Mouse (Mus musculus) right cerebral cortex, adult 18-20 months (tissue): Measurements from ENCODE around the gene Ltk.

Experiments
- DNase-seq: peaks from one replicate; pipeline ENCODE4 v3.0.0; 2022; ENCODE audit warnings: mixed read lengths

The Ltk gene

GRCm38 (mm10) chr2:119760251-119760650, at the start of gene Ltk:
Gene Ltk, minus strand, starts transcription at chr2:119760431.
- no peak for DNase-seq

- DNase-seq: no peak
These were observed 48.6 kb upstream of the Ltk start for GRCm38 (mm10) chr2:119808881-119809280.

GRCm38 (mm10) chr2:119808438-119808837, 48.2 kb upstream of the Ltk start:
- no peak for DNase-seq

- no peak for DNase-seq
These were observed 45.3 kb upstream of the Ltk start for GRCm38 (mm10) chr2:119805536-119805935.

- no peak for DNase-seq
These were observed 44.5 kb upstream of the Ltk start for GRCm38 (mm10) chr2:119804776-119805175.

- DNase-seq: no peak
These were observed 44.0 kb upstream of the Ltk start for GRCm38 (mm10) chr2:119804275-119804628.

- DNase-seq: peak; percentile 78
These were observed 43.5 kb upstream of the Ltk start for GRCm38 (mm10) chr2:119803618-119804274.

- DNase-seq: peak; percentile 56
These were observed 42.8 kb upstream of the Ltk start for GRCm38 (mm10) chr2:119802767-119803617.

GRCm38 (mm10) chr2:119800876-119801846, 40.9 kb upstream of the Ltk start:
- DNase-seq: peak; percentile 83

GRCm38 (mm10) chr2:119799961-119800550, 39.8 kb upstream of the Ltk start:
- no peak for DNase-seq

GRCm38 (mm10) chr2:119799181-119799960, 39.1 kb upstream of the Ltk start:
- no peak for DNase-seq

- DNase-seq: no peak
These were observed 38.2 kb upstream of the Ltk start for GRCm38 (mm10) chr2:119798246-119798927.

- DNase-seq: peak; percentile 79
These were observed 37.1 kb upstream of the Ltk start, which contains the start of gene Tyro3 for GRCm38 (mm10) chr2:119797279-119797783. Gene Tyro3, plus strand, starts transcription at chr2:119797733.

GRCm38 (mm10) chr2:119789996-119790395, 29.8 kb upstream of the Ltk start:
- no peak for DNase-seq

GRCm38 (mm10) chr2:119787206-119787883, 27.1 kb upstream of the Ltk start, which contains the start of gene Rpap1:
Gene Rpap1, minus strand, starts transcription at chr2:119787537.
- DNase-seq: peak; percentile 87

- DNase-seq: no peak
These were observed 7.0 kb upstream of the Ltk start for GRCm38 (mm10) chr2:119767246-119767645.

- DNase-seq: no peak
These were observed 3.7 kb upstream of the Ltk start for GRCm38 (mm10) chr2:119763924-119764323.

- no peak for DNase-seq
These were observed 2.0 kb upstream of the Ltk start for GRCm38 (mm10) chr2:119762276-119762675.

GRCm38 (mm10) chr2:119758844-119759835, 1.1 kb downstream of the Ltk start:
- no peak for DNase-seq
